Mouse (Mus musculus) stomach, postnatal 0 days (tissue): ENCODE results near the gene Coq2.

Experiments
- CTCF ChIP-seq: IDR thresholded peaks from 2 replicates; pipeline ENCODE4 v1.5.1; 2016; ENCODE audit warnings: antibody characterized with exemption, low read depth, mild to moderate bottlenecking, moderate library complexity
- EP300 ChIP-seq: optimal IDR thresholded peaks from 2 replicates; pipeline ENCODE3; 2016; ENCODE audit warnings: antibody characterized with exemption

- TF ChIP-seq CTCF (no peak), EP300 (no peak)
Measured at GRCm38 (mm10) chr5:100711219-100711618, 36.3 kb upstream of the Coq2 start.
